Mouse (Mus musculus) left cerebral cortex, postnatal 25 days (tissue): ENCODE measurements around the gene Enpp1. TPM values are rescaled to one million over a fixed set of nuclear protein-coding genes. Genes with fewer than 3 reads are reported as not detected.

ENCODE experiments used
- total RNA-seq, 2 experiments: library from RNA; stranded (reverse); gene quantifications; 2 replicates each; pipeline ENCODE4 v1.2.3; 2021

Enpp1 gene
- total RNA-seq, 2 experiments from 2014 or later: 3.9 to 4.0 TPM

Other genes with a start within 250 kb of the Enpp1 start
- 10 to 100 TPM; 24.1 to 25.6 TPM for gene Ccn2, start 116.7 kb downstream of the Enpp1 start, total RNA-seq
- gene Enpp3, start 130.7 kb upstream of the Enpp1 start, total RNA-seq: 1 to 10 TPM in 1 of 2 experiments, under 1 TPM in 1; 0.71 to 1.1 TPM
- gene Med23, start 157.8 kb upstream of the Enpp1 start, total RNA-seq: 10 to 100 TPM; 34.5 to 35.7 TPM
- under 1 TPM in 1 of 2 experiments, not detected in 1; 0.37 TPM for gene Arg1, start 215.3 kb upstream of the Enpp1 start, total RNA-seq